Mouse (Mus musculus) liver, postnatal 0 days (tissue): ENCODE data around the gene Tia1.

Experiments used
- CTCF ChIP-seq: sonication (generic); IDR thresholded peaks from 2 replicates; pipeline ENCODE4 v1.5.1; 2016; ENCODE audit warnings: antibody characterized with exemption, low read depth
- EP300 ChIP-seq: IDR thresholded peaks from 2 replicates; pipeline ENCODE4 v1.6.1; 2016; ENCODE audit warnings: antibody characterized with exemption, low read depth, mild to moderate bottlenecking

GRCm38 (mm10) chr6:86441571-86441970 is 37.6 kb downstream of the Tia1 start:
- TF ChIP-seq EP300 (no peak), CTCF (no peak)
